Mouse (Mus musculus): ENCODE measurements at regions not wholly inside any gene's neighbourhood (a gene's known extent, or its start where the extent isn't known, plus 50 kb on each side); places are given as distances from the start of the nearest gene placed in this dataset.

GRCm38 (mm10) chr2:139179641-139180040, 314.1 kb upstream of the Sptlc3 start:
- no peak for TF ChIP-seq CTCF (IDR thresholded peaks at IDR 0.05; ENCODE audit: control insufficient read depth, insufficient read depth, insufficient replicate concordance, low read depth, low read length)
- no peak for TF ChIP-seq POLR2A (IDR thresholded peaks at IDR 0.05; ENCODE audit: control insufficient read depth, low read depth, low read length)
